8 mouse cellular contexts compared by ENCODE assay signal in genomic region chr2:18766821-18767541, GRCm38 (mm10).
DNase-seq lines count a peak whose midpoint lies in the region; ATAC-seq and TF ChIP-seq lines count a peak whose summit lies in the region.

No protein-coding gene starts in this region.

- DNase-seq in cerebellum, adult 11 months, result peak; percentile 67
- DNase-seq in forebrain, embryonic 14.5 days (ENCODE audit: low spot score), result peak; percentile 88
- peak; percentile 89 to 93 for DNase-seq in heart, postnatal 14 days
- DNase-seq in layer of hippocampus, adult 11-12 months (ENCODE audit: low spot score), result peak; percentile 83
- peak; percentile 84 for DNase-seq in liver, postnatal 0 days
- peak; percentile 77 for DNase-seq in telencephalon, adult 2 months (ENCODE audit: low read depth, low spot score)

- TF ChIP-seq EP300 in ES-Bruce4 (IDR thresholded peaks at IDR 0.05; ENCODE audit: insufficient read depth, low read depth, low read length), result no peak
- no peak for TF ChIP-seq EP300 in liver, postnatal 0 days (IDR thresholded peaks at IDR 0.05; ENCODE audit: low read depth)

- no peak for TF ChIP-seq POLR2A in ES-Bruce4 (IDR thresholded peaks at IDR 0.05; ENCODE audit: insufficient read depth, low read length)

- H3K9ac ChIP-seq in ES-Bruce4 (ENCODE audit: low read depth, poor library complexity, severe bottlenecking), result peak overlapping the region; percentile 80
- peak overlapping the region; percentile 94 for H3K9ac ChIP-seq in forebrain, embryonic 14.5 days (ENCODE audit: low read length)
- H3K9ac ChIP-seq in liver, postnatal 0 days (replicated peaks), result peak overlapping the region; percentile 77
- peak overlapping the region; percentile 94 for H3K9ac ChIP-seq in neural tube, embryonic 13.5 days

- under 1% methylated on average over 56 of the region's 56 CpGs for WGBS in forebrain, embryonic 14.5 days
- under 1% methylated on average over 51 of the region's 56 CpGs for WGBS in liver, postnatal 0 days (ENCODE audit: insufficient replicate concordance)
- under 1% methylated on average over 56 of the region's 56 CpGs for WGBS in neural tube, embryonic 13.5 days

- peak overlapping the region; percentile 68 for H3K4me2 ChIP-seq in forebrain, embryonic 14.5 days (ENCODE audit: low read length)
- H3K4me2 ChIP-seq in liver, postnatal 0 days (ENCODE audit: low read depth, low read length), result peak overlapping the region; percentile 88
- peak overlapping the region; percentile 71 for H3K4me2 ChIP-seq in neural tube, embryonic 13.5 days

- intact Hi-C loops in heart, postnatal 14 days (cut with DNase I), result loop anchor here (2.0 to 10.0 kb wide), 10 partner anchors 54 to 740 kb away; partner anchors contain the start of genes Bmi1, Dnajc1, Msrb2 and Skida1

- H3K27ac ChIP-seq in ES-Bruce4 (ENCODE audit: insufficient read depth, low read length), result no peak overlapping the region
- peak overlapping the region; percentile 90 for H3K27ac ChIP-seq in forebrain, embryonic 14.5 days (ENCODE audit: low read depth, low read length)
- peak overlapping the region; percentile 87 for H3K27ac ChIP-seq in liver, postnatal 0 days (ENCODE audit: low read depth)
- peak overlapping the region; percentile 95 for H3K27ac ChIP-seq in neural tube, embryonic 13.5 days (replicated peaks)

- no peaks in the 10 kb centered on the region for H3K9me3 ChIP-seq in ES-Bruce4 (replicated peaks; ENCODE audit: control insufficient read depth, insufficient read depth, low read length, poor library complexity, severe bottlenecking)
- H3K9me3 ChIP-seq in forebrain, embryonic 14.5 days (replicated peaks; ENCODE audit: control insufficient read depth, low read length), result no peaks in the 10 kb centered on the region
- no peaks in the 10 kb centered on the region for H3K9me3 ChIP-seq in liver, postnatal 0 days (ENCODE audit: low read length)
- no peaks in the 10 kb centered on the region for H3K9me3 ChIP-seq in neural tube, embryonic 13.5 days

- TF ChIP-seq CTCF in ES-Bruce4 (IDR thresholded peaks at IDR 0.05; ENCODE audit: low read depth, low read length), result no peak
- TF ChIP-seq CTCF in liver, postnatal 0 days (IDR thresholded peaks at IDR 0.05; ENCODE audit: low read depth), result no peak

- H3K4me3 ChIP-seq in ES-Bruce4 (ENCODE audit: low read depth, low read length), result peak overlapping the region; percentile 66
- H3K4me3 ChIP-seq in forebrain, embryonic 14.5 days (ENCODE audit: low read depth, low read length), result peak overlapping the region; percentile 67
- H3K4me3 ChIP-seq in liver, postnatal 0 days (ENCODE audit: low read depth, low read length), result peak overlapping the region; percentile 72
- H3K4me3 ChIP-seq in neural tube, embryonic 13.5 days, result peak overlapping the region; percentile 57

- no peaks in the 10 kb centered on the region for H3K4me1 ChIP-seq in ES-Bruce4 (ENCODE audit: control insufficient read depth, insufficient read depth, low read length)
- H3K4me1 ChIP-seq in forebrain, embryonic 14.5 days (ENCODE audit: control insufficient read depth, insufficient read depth, low read length), result peaks cover 3% of the 10 kb centered on the region; the same call in 1 of the 2 replicates
- H3K4me1 ChIP-seq in liver, postnatal 0 days (ENCODE audit: insufficient read depth), result 0 out of 2 replicates have a peak, but pooled peaks cover 7% of the 10 kb centered on the region
- H3K4me1 ChIP-seq in neural tube, embryonic 13.5 days (replicated peaks), result peaks cover 10% of the 10 kb centered on the region

- ATAC-seq in forebrain, embryonic 14.5 days, result peak; percentile 90
- peak; percentile 87 for ATAC-seq in liver, postnatal 0 days
- peak; percentile 90 for ATAC-seq in neural tube, embryonic 13.5 days (ENCODE audit: low read depth)

- H3K36me3 ChIP-seq in ES-Bruce4 (ENCODE audit: control insufficient read depth, insufficient read depth, low read length, poor library complexity, severe bottlenecking), result no peaks in the 10 kb centered on the region
- H3K36me3 ChIP-seq in forebrain, embryonic 14.5 days (ENCODE audit: control insufficient read depth, insufficient read depth, low read length), result no peaks in the 10 kb centered on the region
- no peaks in the 10 kb centered on the region for H3K36me3 ChIP-seq in liver, postnatal 0 days (replicated peaks; ENCODE audit: insufficient read depth, low read length)
- no peaks in the 10 kb centered on the region for H3K36me3 ChIP-seq in neural tube, embryonic 13.5 days

- H3K27me3 ChIP-seq in ES-Bruce4 (ENCODE audit: control insufficient read depth, insufficient read depth, low read length, poor library complexity, severe bottlenecking), result peaks cover 9% of the 10 kb centered on the region; the same call in 1 of the 2 replicates
- H3K27me3 ChIP-seq in forebrain, embryonic 14.5 days (replicated peaks; ENCODE audit: control insufficient read depth, insufficient read depth, low read length), result no peaks in the 10 kb centered on the region
- no peaks in the 10 kb centered on the region for H3K27me3 ChIP-seq in liver, postnatal 0 days (ENCODE audit: insufficient read depth, low read length)
- no peaks in the 10 kb centered on the region for H3K27me3 ChIP-seq in neural tube, embryonic 13.5 days
